Mouse (Mus musculus): Measurements from ENCODE around the gene Sprr2j-ps.

The Sprr2j-ps gene

DNA sequence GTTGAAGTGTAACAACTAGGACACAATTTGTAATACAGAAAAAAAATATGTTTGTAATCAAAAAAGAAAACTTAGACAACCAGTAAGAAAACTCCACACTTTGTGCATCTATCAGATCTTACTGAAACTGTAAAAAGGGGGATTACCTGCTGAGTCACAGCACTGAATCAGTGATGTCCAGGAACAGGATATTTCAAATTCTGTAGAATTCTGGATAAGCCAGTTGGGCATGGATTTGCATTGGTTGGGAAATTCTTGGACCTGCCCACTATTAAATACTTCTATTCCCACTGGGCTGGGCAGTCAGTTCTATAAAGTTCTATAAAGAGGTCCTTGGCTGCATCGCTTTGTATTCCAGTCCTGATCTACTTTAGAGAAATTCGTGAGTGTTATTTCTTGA is at the start of gene Sprr2j-ps:
Sprr2j-ps (plus strand) TSS at position 301 of the 400 bp plus-strand sequence.
- DNase-seq (ENCODE audit: low spot score): no peak

DNA sequence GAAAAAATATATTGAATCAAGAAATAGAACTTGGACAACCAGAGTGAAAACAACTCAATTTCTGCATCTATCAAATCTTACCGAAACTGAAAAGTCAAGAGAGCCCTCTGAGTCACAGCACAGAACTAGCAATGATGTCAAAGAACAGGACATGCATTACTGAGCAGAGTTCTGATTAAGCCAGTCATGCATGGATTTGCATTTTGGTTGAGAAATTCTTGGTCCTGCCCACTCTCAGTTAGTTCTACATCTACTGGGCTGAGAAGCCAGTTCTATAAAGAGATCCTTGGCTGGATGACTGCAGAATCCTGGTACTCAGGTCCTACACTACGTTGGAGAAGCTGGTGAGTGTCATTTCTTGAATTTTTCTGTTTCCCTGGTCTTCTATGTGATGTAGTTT is 44.3 kb upstream of the Sprr2j-ps start:
- DNase-seq (ENCODE audit: low spot score): no peak

DNA sequence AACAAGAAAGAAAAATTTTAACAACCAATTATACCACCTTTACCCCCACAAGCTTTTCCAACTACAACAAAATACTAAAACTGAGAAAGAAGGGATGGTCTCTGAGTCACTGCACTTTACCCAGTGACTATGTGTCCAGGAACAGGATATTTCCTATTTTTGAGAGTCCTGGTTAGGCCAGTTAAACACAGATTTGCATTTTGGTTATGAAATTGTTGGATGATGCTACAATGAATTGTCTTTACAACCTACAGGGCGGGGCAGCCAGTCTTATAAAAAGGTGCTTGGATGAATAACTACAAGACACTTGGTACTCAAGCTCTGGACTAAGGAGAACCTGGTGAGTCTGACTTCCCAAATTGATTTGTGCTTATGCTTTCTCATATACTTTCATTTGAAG is 32.5 kb upstream of the Sprr2j-ps start, which contains the start of gene Sprr2h:
Sprr2h (plus strand) TSS at position 301 of the 400 bp plus-strand sequence.
- DNase-seq (ENCODE audit: low spot score): no peak

DNA sequence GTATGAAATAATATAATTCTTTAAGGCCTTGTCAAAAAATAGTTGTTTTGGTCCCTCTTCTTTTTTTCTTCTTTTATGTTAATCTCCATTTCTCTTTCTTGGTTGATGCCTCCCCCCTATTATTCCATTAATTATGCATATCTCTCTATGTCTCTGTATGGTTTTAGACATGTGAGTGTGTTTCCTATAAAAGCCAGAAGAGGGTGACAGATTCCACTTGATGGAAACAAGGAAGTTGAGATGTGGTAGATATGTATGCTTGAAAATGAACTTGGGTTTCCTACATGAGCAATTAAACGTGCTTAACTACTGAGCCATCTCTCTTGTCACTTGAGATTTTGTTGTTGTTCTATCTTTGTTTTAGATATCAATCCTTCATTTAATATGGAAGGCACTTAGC is 23.6 kb upstream of the Sprr2j-ps start:
- DNase-seq (ENCODE audit: low spot score): no peak

DNA sequence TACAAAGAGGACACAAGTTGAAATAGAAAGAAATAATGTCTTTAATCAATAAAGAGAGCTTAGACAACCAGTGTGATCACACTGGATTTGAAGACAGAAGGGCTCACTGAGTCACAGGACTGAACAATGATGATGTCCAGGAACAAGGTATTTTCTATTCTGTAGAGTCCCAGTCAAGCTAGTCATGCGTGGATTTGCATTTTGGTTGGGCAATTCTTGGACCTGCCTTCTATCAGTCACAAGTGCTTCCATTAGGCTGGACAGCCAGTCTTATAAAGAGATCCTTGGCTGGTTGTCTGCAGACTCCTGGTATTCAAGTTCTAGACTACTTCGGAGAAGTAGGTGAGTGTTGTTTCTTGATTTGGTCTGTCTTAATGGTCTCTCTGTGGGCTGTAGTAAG is 10.2 kb upstream of the Sprr2j-ps start, which contains the start of gene Sprr2i:
Sprr2i (plus strand) TSS at position 301 of the 400 bp plus-strand sequence.
- DNase-seq (ENCODE audit: low spot score): no peak

DNA sequence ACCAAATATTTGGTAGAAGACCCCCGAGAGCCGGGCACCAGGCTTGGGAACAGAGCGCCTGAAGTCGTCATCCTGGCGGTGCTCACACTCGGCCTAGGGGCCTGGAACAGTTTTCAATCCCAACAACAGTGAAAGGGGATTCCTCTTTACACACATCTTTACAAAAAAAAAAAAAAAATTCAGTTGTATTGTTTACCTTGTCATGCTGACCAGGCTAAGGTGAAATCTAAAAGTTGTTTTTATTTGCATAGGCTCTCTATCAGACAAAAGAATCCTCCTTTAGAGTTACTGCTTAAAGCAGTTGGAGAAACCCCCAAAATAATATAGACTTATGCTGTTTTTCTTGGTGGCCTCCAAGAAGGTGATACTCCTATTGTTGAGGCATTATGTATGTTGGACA is 11.4 kb downstream of the Sprr2j-ps start, which contains the start of gene Gm9774:
Gm9774 (minus strand) TSS at position 101 of the 400 bp plus-strand sequence.
- DNase-seq (ENCODE audit: low spot score): no peak

DNA sequence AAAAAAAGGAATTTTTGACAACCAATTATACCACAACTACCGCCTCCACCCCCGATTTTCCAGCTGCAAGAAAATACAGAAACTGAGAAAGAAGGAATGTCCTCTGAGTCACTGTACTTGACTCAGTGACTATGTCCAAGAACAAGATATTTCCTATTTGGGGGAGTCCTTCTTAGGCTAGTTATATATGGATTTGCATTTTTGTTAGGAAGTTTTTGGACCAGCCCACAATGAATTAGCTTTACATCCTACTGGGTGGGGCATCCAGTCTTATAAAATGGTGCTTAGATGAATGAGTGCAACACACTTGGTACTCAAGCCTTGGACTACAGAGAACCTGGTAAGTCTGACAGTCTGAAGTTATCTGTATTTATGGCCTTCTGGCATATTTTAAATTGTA is 14.4 kb downstream of the Sprr2j-ps start, which contains the start of gene Sprr2k:
Sprr2k (plus strand) TSS at position 301 of the 400 bp plus-strand sequence.
- DNase-seq (ENCODE audit: low spot score): no peak

DNA sequence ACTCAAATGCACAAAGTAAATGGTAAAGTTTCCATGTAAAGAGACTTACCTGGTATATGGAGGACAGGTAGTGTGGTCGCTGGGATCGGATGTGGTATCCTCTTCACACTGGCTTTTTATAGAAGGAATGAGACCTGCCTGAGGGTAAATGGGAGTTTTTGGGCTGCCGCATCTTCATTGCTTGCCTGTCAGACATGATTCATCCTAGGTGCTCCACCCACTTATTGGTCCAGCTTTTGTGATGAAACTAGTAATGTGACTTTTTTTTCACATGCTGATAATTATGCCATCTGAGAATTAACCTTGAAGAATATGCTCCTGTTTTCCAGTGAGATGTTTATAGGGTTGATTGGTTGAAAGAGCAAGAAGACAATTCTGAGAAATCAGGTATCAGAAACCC is 20.8 kb downstream of the Sprr2j-ps start, which contains the start of gene Sprr1b:
Sprr1b (minus strand) TSS at position 101 of the 400 bp plus-strand sequence.
- no peak for DNase-seq (ENCODE audit: low spot score)

DNA sequence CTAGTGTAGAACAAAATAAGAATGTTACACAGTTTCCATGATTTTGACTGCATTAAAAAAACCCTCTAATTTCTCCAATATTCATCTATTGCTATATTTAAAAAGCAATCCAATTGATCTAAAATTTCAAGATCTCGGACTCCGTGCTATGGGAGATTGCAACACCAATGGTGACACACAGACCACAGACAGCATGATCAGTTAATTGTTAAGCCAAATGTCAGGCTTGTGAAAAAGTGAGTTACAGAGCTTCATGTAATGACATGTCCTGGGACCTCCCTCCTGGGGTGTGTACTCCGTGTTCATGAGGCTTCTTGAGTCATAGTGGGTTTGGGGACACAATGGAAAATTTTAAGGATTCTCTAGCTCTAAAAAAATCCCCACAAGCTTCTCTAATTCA is 22.3 kb downstream of the Sprr2j-ps start:
- no peak for DNase-seq (ENCODE audit: low spot score)

DNA sequence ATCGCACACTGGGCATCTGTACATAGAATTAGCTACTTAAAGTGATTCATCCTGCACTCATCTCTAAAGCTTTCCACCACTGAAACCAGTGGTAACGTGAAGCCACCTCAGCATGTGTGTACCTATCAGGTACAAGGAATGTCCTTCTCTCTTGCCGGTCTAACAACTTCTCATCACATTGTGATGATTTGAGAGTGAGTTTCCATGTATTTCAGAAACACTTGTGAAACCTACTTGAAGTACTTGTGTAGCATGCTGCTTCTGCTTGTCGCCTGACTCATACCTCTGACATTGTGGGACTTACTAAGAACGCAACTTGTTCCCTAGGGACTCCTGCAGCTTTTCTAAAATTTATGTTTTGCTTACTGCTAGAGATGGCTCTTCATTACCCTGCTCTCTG is 37.3 kb downstream of the Sprr2j-ps start:
- no peak for DNase-seq (ENCODE audit: low spot score)

DNA sequence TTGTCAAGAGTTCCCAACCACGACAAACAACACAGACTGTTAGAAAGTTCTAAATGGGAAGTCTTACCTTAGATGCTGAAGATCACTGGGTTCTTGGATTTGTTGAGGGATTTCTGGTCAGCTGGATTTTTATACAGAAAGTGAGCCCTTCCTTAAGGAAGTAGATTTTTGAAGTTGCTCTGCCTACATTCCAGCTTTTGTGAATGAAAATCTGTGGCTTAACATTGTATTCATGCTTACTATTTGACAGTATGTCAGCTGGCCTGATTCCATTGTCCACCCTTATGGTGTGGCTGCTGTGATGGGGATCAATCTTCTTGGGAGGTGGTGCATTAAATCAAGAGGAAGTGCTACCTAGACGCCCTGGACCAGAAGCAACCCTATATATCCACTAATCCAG is 40.7 kb downstream of the Sprr2j-ps start, which contains the start of gene Sprr3:
Sprr3 (minus strand) TSS at position 101 of the 400 bp plus-strand sequence.
- no peak for DNase-seq (ENCODE audit: low spot score)

DNA sequence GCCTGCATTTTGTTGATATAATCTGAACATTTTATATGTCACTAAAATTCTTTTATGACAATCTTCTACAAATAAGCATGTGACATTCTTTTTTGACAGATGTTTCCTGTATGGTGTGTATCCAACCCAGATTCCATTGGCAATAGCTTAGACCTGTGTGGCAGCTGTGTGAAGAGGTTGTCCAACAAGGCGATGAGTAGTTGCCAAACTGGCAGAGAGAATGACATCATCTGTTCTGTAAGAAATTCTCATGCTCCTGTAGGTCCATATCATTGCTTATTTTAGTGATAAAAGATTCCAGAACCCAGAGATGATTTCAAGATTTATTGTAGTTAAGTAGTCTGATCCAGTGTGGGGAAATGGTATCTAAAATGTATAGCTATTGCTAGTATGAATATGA is 48.7 kb downstream of the Sprr2j-ps start:
- DNase-seq (ENCODE audit: low spot score): no peak

DNA sequence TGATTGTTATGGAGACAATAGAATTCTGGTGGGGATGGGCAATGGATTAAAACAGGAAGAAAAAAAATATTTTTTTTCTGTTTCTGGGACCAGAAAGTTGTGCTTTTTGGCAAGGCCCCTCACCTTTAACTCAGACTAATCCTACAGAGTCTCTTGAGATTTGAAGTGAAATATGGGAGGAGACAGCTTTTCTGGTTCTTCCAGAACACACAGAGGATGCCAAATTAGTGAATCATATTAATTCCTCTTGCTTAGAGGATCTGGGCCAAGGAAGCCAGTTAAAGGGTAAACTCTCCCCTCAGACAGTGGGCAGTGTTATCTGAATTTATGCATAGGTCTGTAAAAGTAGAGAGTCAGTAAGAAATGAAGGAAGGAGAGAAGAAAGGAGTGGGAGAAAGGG is 49.5 kb downstream of the Sprr2j-ps start:
- no peak for DNase-seq (ENCODE audit: low spot score)
